Mouse (Mus musculus) forebrain, embryonic 12.5 days (tissue): Measurements from ENCODE around the gene Stx8. TPM values are rescaled to one million over a fixed set of nuclear protein-coding genes. Genes with fewer than 3 reads are reported as not detected.

Experiments used
- ATAC-seq: fragments of 200-750 bp; cut with Nextera tagmentation; 2 replicates; pipeline ENCODE4 v1.8.0; 2017; ENCODE audit warnings: moderate TSS enrichment; ENCODE audit not compliant: low FRiP score
- H3K27ac ChIP-seq: fragments of 300-500 bp; sonication (generic); 2 replicates; pipeline ENCODE4 v1.5.1; 2016; ENCODE audit warnings: mild to moderate bottlenecking
- H3K27me3 ChIP-seq: fragments of 300-500 bp; sonication (generic); 2 replicates; pipeline ENCODE4 v1.6.1; 2016; ENCODE audit warnings: mild to moderate bottlenecking
- H3K36me3 ChIP-seq: fragments of 300-500 bp; sonication (generic); replicated peaks from 2 replicates; pipeline ENCODE4 v1.6.1; 2016; ENCODE audit warnings: mild to moderate bottlenecking
- H3K4me1 ChIP-seq: fragments of 300-500 bp; sonication (generic); 2 replicates; pipeline ENCODE4 v1.6.1; 2016
- H3K4me2 ChIP-seq: fragments of 300-500 bp; sonication (generic); 2 replicates; pipeline ENCODE4 v1.6.1; 2016; ENCODE audit warnings: mild to moderate bottlenecking, moderate library complexity
- H3K4me3 ChIP-seq: fragments of 300-500 bp; sonication (generic); replicated peaks from 2 replicates; pipeline ENCODE4 v1.5.1; 2016; ENCODE audit warnings: mild to moderate bottlenecking
- H3K9ac ChIP-seq: fragments of 300-500 bp; sonication (generic); 2 replicates; pipeline ENCODE4 v1.6.1; 2016; ENCODE audit warnings: mild to moderate bottlenecking
- H3K9me3 ChIP-seq: fragments of 300-500 bp; sonication (generic); 2 replicates; pipeline ENCODE4 v1.6.1; 2016
- WGBS: fragments of 180-500 bp; shearing (Covaris S2); methylation state at CpG from one replicate; pipeline ENCODE4 v1.1.7; 2016; 5-methylcytosine and 5-hydroxymethylcytosine counted together
- microRNA-seq: library from miRNA; unstranded; fragments of <30 nt; microRNA quantifications from one replicate; pipeline ENCODE4, GENCODE M21; 2017
- polyA plus RNA-seq: library from polyadenylated mRNA; unstranded; fragments of >200 nt; fragmentation: Nextera tagmentation; extraction: Ambion mirVana; gene quantifications from 2 replicates; pipeline ENCODE4 v1.2.1, GENCODE M21; 2016

Stx8 gene
- polyA plus RNA-seq, 1 experiment from 2014 or later = 69.7 TPM

DNA sequence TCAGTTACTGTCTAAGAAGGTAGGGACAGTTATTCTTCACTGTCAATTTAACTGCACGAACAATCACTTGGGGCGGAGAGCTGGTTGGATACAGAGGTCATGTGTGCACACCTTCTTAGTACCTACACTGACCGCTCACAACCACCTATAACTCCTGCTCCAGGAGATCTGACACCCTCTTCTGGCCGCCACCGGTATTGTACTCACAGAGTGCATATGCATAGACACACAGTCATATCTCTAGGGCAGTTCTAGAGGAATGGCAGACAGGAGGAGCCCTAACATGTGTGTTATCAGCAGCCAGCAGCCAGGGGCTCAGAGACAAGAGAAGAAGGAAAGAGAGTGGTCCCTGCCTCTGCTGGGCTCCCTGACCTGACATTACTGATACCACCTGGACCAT, 265.6 kb downstream of the Stx8 start:
- H3K9ac ChIP-seq = no peak overlapping the region
- H3K27me3 ChIP-seq = peaks cover 20% of the 10 kb centered on the region; the same call in 1 of the 2 replicates
- 95% methylated on average over 5 of the region's 5 CpGs for WGBS

DNA sequence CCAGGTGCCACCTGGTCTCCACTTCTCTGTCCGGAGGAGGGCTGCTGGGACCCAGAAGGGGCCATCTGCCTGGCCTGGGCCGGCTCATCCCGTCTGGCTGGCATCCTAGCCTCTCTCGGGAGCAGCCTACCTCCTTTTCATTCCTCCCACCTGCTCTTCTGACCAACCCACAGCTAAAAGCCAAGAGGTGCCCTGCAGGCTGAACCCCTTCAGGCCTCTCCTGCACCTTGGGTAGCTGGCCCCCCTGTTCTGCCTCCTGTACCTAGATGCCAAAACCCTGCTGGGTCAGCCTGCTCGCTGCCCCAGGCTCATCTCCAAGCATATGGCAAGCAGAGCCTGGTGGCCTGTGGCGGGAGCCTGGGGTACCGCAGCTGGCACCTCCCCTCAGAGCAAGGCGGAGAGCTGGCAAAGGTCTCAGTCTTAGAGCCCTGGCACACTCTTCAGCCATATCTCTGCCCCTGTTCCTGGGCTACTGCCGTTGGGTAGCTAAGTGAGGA, 267.5 kb downstream of the Stx8 start:
- no peak overlapping the region for H3K27ac ChIP-seq
- H3K4me3 ChIP-seq = no peak overlapping the region
- peaks cover 5% of the 10 kb centered on the region for H3K36me3 ChIP-seq
- H3K27me3 ChIP-seq = peaks cover 20% of the 10 kb centered on the region; the same call in 1 of the 2 replicates
- H3K9ac ChIP-seq = no peak overlapping the region
- H3K9me3 ChIP-seq = no peaks in the 10 kb centered on the region
- 94% methylated on average over 9 of the region's 9 CpGs for WGBS
- no peak overlapping the region for H3K4me2 ChIP-seq
- H3K4me1 ChIP-seq = peaks cover 17% of the 10 kb centered on the region
- ATAC-seq = no peak

More for the DNA sequence above, 265.6 kb downstream of the Stx8 start:
- peaks cover 27% of the 10 kb centered on the region for H3K4me1 ChIP-seq
- H3K4me3 ChIP-seq = no peak overlapping the region
- no peaks in the 10 kb centered on the region for H3K36me3 ChIP-seq
- H3K4me2 ChIP-seq = no peak overlapping the region
- no peak for ATAC-seq
- no peaks in the 10 kb centered on the region for H3K9me3 ChIP-seq
- no peak overlapping the region for H3K27ac ChIP-seq

DNA sequence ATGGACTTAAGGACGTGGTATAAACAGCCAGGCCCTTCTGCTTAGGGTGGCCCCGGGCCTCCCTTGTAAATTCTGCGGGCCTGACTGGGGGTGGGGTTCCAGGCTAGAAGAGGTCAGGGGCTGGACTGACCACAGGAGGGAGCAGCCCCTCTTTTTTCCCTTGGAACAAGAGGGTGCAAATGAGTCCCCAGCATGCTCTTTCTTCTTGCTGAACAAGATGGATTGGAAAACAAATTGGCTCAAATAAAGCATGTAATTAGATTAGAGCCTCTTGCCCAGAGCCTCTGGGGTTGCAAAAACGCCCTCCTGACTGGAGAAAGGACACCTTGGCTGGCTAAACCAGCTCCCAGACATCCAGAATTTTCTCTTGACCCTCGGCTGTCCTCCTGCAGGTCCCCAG, 273.8 kb downstream of the Stx8 start:
- Histone ChIP-seq H3K27me3 (peaks cover 24% of the 10 kb centered on the region; the same call in 1 of the 2 replicates), H3K9ac (no peak overlapping the region), H3K4me1 (peaks cover 17% of the 10 kb centered on the region), H3K36me3 (peaks cover 5% of the 10 kb centered on the region), H3K4me3 (no peak overlapping the region), H3K4me2 (no peak overlapping the region), H3K9me3 (0 out of 2 replicates have a peak, but pooled peaks cover 3% of the 10 kb centered on the region), H3K27ac (no peak overlapping the region)
- no peak for ATAC-seq
- WGBS = 14% methylated on average over 5 of the region's 5 CpGs

DNA sequence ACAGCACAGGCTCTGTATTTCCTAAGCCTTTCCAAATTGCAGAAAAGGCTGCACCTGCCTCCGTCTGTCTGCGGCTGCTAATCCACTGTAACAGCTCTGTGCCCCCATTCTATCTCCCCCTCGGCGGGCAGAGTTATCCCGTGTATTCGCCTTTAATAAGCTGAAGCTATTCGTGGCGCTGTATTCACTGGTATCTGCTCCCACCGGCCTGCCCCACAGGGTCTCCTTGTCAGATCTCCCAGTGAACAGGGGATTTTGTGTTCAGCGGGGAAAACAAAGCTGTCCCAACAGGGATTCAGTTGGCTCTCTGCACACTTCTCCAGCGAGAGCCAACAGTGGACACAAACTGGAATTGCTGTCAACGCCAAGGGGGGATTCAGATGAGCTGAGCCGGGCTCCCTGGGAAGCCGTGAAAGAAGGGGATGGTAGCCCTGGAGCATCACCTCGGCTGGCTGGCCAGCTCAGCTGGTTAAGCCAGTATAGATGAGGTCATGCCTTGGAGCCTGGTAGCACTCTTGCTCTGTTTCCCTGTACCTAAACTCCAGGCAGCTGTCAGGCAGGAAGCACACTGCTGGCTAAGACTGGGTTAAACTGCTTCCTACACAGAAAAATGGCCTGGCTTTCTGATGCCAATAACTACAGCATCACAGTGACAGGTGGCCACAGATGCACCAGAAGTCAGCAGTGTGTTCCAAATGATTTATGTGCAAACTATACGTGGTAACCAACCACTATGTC, 278.4 kb downstream of the Stx8 start:
- no peak overlapping the region for H3K4me3 ChIP-seq
- peaks cover 31% of the 10 kb centered on the region for H3K4me1 ChIP-seq
- 41% methylated on average over 16 of the region's 16 CpGs for WGBS
- no peaks in the 10 kb centered on the region for H3K36me3 ChIP-seq
- H3K9ac ChIP-seq = no peak overlapping the region
- H3K9me3 ChIP-seq = 0 out of 2 replicates have a peak, but pooled peaks cover 3% of the 10 kb centered on the region
- no peak overlapping the region for H3K4me2 ChIP-seq
- peaks cover 10% of the 10 kb centered on the region; the same call in 1 of the 2 replicates for H3K27me3 ChIP-seq
- H3K27ac ChIP-seq = peak overlapping the region; percentile 70
- ATAC-seq = no peak

DNA sequence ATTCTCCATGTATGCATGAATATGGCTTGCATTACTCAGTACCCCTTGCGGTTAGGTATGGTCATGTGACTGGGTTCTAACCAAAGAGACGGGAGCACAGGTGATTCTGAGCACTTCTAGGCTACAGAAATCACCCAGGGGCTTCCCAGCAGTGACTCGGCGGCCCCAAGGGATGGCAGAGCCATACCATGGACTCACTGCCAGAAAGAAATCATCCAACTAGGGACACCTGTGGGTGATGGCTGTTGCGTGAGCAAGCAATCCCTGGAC, 278.9 kb downstream of the Stx8 start:
- peaks cover 27% of the 10 kb centered on the region for H3K4me1 ChIP-seq
- H3K27me3 ChIP-seq = peaks cover 10% of the 10 kb centered on the region; the same call in 1 of the 2 replicates
- no peak overlapping the region for H3K9ac ChIP-seq
- no peak overlapping the region for H3K4me3 ChIP-seq
- H3K4me2 ChIP-seq = no peak overlapping the region
- peak overlapping the region; percentile 70; the same call in 1 of the 2 replicates for H3K27ac ChIP-seq
- no peak for ATAC-seq
- WGBS = 87% methylated on average over 5 of the region's 5 CpGs
- 0 out of 2 replicates have a peak, but pooled peaks cover 3% of the 10 kb centered on the region for H3K9me3 ChIP-seq
- no peaks in the 10 kb centered on the region for H3K36me3 ChIP-seq

DNA sequence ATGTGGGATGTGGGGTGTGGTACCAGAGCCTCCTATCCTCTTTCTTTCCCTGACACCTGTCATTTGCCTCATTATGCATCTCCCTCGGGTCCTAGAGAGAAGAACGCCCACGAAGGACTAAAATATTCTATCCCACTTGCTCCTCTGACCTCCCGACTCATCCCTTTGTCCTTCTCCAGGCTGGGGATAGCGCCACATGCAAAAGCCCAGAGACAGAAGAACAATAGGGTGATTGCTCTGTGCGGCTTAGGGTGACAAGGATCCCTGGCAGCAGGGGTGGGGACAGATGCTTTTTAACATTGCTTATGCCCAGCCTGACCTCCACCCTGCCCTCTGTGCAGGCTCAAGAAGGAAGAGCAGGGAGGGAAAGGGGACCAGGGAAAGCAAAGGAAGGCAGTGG, 281.9 kb downstream of the Stx8 start:
- Histone ChIP-seq H3K9me3 (0 out of 2 replicates have a peak, but pooled peaks cover 3% of the 10 kb centered on the region), H3K36me3 (no peaks in the 10 kb centered on the region), H3K27ac (no peak overlapping the region), H3K4me3 (no peak overlapping the region), H3K27me3 (0 out of 2 replicates have a peak, but pooled peaks cover 4% of the 10 kb centered on the region), H3K4me2 (no peak overlapping the region), H3K4me1 (peaks cover 31% of the 10 kb centered on the region), H3K9ac (no peak overlapping the region)
- WGBS = 12% methylated on average over 6 of the region's 6 CpGs
- ATAC-seq = no peak

DNA sequence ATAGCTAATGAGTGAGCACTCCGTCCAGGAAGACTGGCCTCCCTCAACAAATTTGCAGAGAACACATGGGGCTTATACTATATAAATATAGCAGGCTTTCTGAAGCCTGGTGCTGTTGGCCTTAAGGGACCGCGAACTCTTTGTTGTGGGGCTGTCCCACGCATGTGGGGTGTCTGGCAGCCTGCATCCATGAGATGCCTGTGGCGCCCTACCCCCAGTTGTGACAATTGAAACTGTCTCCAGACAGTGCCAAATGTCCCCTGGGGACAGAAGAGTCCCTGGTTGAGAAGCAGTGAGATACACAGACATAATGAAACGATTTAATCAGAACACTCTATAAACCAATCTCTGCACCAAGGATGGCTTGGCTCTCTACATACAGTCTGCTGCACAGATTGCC, 284.1 kb downstream of the Stx8 start:
- Histone ChIP-seq H3K4me2 (no peak overlapping the region), H3K27me3 (0 out of 2 replicates have a peak, but pooled peaks cover 4% of the 10 kb centered on the region), H3K27ac (no peak overlapping the region), H3K4me3 (no peak overlapping the region), H3K4me1 (peaks cover 15% of the 10 kb centered on the region; the same call in 1 of the 2 replicates), H3K36me3 (no peaks in the 10 kb centered on the region), H3K9me3 (no peaks in the 10 kb centered on the region), H3K9ac (no peak overlapping the region)
- 79% methylated on average over 6 of the region's 6 CpGs for WGBS
- no peak for ATAC-seq

DNA sequence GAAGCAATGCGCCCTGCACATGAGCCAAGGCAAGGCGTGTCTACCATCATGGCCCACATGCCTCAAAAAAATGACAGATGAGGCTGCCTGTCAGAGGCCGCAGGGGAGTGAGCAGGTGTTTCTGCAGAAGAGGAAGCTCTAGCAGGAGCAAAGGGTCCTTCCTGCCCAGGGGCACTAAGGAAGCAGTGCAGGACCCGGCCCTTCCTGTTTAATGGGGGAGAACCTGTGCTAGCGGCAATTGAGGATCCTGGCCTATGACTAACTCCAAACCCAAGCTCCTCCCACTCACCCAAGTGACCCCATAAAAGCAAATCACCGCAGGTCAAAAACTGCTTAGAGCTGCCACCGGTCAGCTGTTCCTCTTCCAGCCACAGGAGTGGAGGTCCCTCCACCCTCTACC, 287.5 kb downstream of the Stx8 start:
- Histone ChIP-seq H3K27ac (no peak overlapping the region), H3K4me1 (peaks cover 5% of the 10 kb centered on the region; the same call in 1 of the 2 replicates), H3K36me3 (no peaks in the 10 kb centered on the region)

More for the DNA sequence above, 287.5 kb downstream of the Stx8 start:
- no peak overlapping the region for H3K4me3 ChIP-seq
- ATAC-seq = no peak
- no peak overlapping the region for H3K4me2 ChIP-seq
- 93% methylated on average over 7 of the region's 7 CpGs for WGBS
- no peaks in the 10 kb centered on the region for H3K9me3 ChIP-seq
- 0 out of 2 replicates have a peak, but pooled peaks cover 3% of the 10 kb centered on the region for H3K27me3 ChIP-seq
- H3K9ac ChIP-seq = no peak overlapping the region

Small RNA genes lying within 50 kb of the gene (microRNA-seq; reads per million reads assigned to microRNA genes)
- gene Mir6406 = not detected

Other genes with a start within 250 kb of the Stx8 start
- not detected in 2 replicates for gene Glp2r, start 195.0 kb upstream of the Stx8 start, polyA plus RNA-seq
- gene Gsg1l2, start 191.6 kb upstream of the Stx8 start, polyA plus RNA-seq = not detected in 2 replicates
- not detected in 2 replicates for gene Dhrs7c, start 168.0 kb upstream of the Stx8 start, polyA plus RNA-seq
- 0.64 and 0.77 TPM in 2 replicates for gene Usp43, start 44.0 kb upstream of the Stx8 start, polyA plus RNA-seq
- 1.4 and 1.9 TPM in 2 replicates for gene Cfap52, start 542 bp upstream of the Stx8 start, polyA plus RNA-seq